Mouse (Mus musculus) right cerebral cortex, postnatal 36 days (tissue): ENCODE measurements at regions not wholly inside any gene's neighbourhood (a gene's known extent, or its start where the extent isn't known, plus 50 kb on each side); places are given as distances from the start of the nearest gene placed in this dataset.
A peak's percentile ranks its signal among the peaks of the same experiment; 100 is the strongest.

ENCODE experiments used
- DNase-seq, 2 experiments: peaks; one replicate each; pipeline ENCODE4 v3.0.0; 2022; ENCODE audit warnings: low spot score in 2 of 2, mixed read lengths in 1 of 2

- peak; percentile 1 to 5 for DNase-seq
These were observed 78.2 kb upstream of the Cldn34d start for GRCm38 (mm10) chrX:76680890-76681289.
